Mouse (Mus musculus): Measurements from ENCODE around the gene Il33.
"Not testable (repeated sequence)": the region's sequence is repeated elsewhere in the genome, so short reads cannot be mapped to it uniquely, and the experiment has no call there.

The Il33 gene

GRCm38 (mm10) chr19:29941208-29941607, 16.3 kb downstream of the Il33 start:
- no peak for DNase-seq

- no peak for DNase-seq
These were observed 17.4 kb downstream of the Il33 start for GRCm38 (mm10) chr19:29942358-29942757.

GRCm38 (mm10) chr19:29944426-29944825, 19.5 kb downstream of the Il33 start:
- no peak for DNase-seq

GRCm38 (mm10) chr19:29944935-29945334, 20.0 kb downstream of the Il33 start:
- DNase-seq = not testable (repeated sequence)

GRCm38 (mm10) chr19:29945557-29946422, 20.9 kb downstream of the Il33 start:
- DNase-seq = no peak

- DNase-seq = no peak
These were observed 21.5 kb downstream of the Il33 start for GRCm38 (mm10) chr19:29946423-29946716.

GRCm38 (mm10) chr19:29947056-29947455, 22.1 kb downstream of the Il33 start:
- DNase-seq = no peak

GRCm38 (mm10) chr19:29947891-29948801, 23.2 kb downstream of the Il33 start:
- DNase-seq = peak; percentile 82 to 87

GRCm38 (mm10) chr19:29952538-29952937, 27.6 kb downstream of the Il33 start:
- DNase-seq = no peak

GRCm38 (mm10) chr19:29953833-29954232, 28.9 kb downstream of the Il33 start:
- no peak for DNase-seq

GRCm38 (mm10) chr19:29955454-29955853, 30.5 kb downstream of the Il33 start:
- DNase-seq = no peak

- DNase-seq = no peak
These were observed 36.0 kb downstream of the Il33 start for GRCm38 (mm10) chr19:29960906-29961305.

- DNase-seq = no peak
These were observed 36.9 kb downstream of the Il33 start for GRCm38 (mm10) chr19:29961842-29962241.

- no peak for DNase-seq
These were observed 38.7 kb downstream of the Il33 start for GRCm38 (mm10) chr19:29963598-29964092.

GRCm38 (mm10) chr19:29967960-29968359, 43.0 kb downstream of the Il33 start:
- no peak for DNase-seq

- no peak for DNase-seq
These were observed 48.5 kb downstream of the Il33 start for GRCm38 (mm10) chr19:29973396-29973795.

- peak; percentile 37 to 51 for DNase-seq
These were observed 53.9 kb downstream of the Il33 start for GRCm38 (mm10) chr19:29978847-29979246.

GRCm38 (mm10) chr19:29979452-29980089, 54.7 kb downstream of the Il33 start:
- no peak for DNase-seq

- DNase-seq = peak; percentile 1 to 7
These were observed 59.5 kb downstream of the Il33 start for GRCm38 (mm10) chr19:29984208-29985005.

- DNase-seq = no peak
These were observed 61.7 kb downstream of the Il33 start for GRCm38 (mm10) chr19:29986464-29987091.

Data from cerebellum, postnatal 14 days (tissue).